ENCODE assay signal across 9 mouse cellular contexts in genomic region chr8:95135242-95135641, GRCm38 (mm10). TPM values are rescaled to one million over a fixed set of nuclear protein-coding genes. Genes with fewer than 3 reads are reported as not detected.
A peak's percentile ranks its signal among the peaks of the same experiment; 100 is the strongest.
DNase-seq lines count a peak whose midpoint lies in the region; ATAC-seq and TF ChIP-seq lines count a peak whose summit lies in the region.
"Had no signal": no experiment of that assay in that cellular context is flagged by ENCODE, and none has a peak within 500 bp of the region (broad histone marks: within the 10 kb centered on the region; RNA-seq: fewer than 3 reads in every experiment).

No protein-coding gene starts in this region.

- 61% methylated on average over 3 of the region's 3 CpGs for WGBS in heart, postnatal 0 days
- WGBS in lung, embryonic 14.5 days = 46% methylated on average over 3 of the region's 3 CpGs
- WGBS in midbrain, postnatal 0 days = 47% methylated on average over 3 of the region's 3 CpGs

- H3K4me1 ChIP-seq in heart, postnatal 0 days (ENCODE audit: control insufficient read depth, insufficient read depth) = peaks cover 16% of the 10 kb centered on the region
- peaks cover 7% of the 10 kb centered on the region; the same call in 1 of the 2 replicates for H3K4me1 ChIP-seq in lung, embryonic 14.5 days (ENCODE audit: insufficient read depth)
- H3K4me1 ChIP-seq in midbrain, postnatal 0 days (ENCODE audit: insufficient read depth, low read length) = peaks cover 9% of the 10 kb centered on the region; the same call in 1 of the 2 replicates

- H3K27ac ChIP-seq in heart, postnatal 0 days (ENCODE audit: low read depth) = no peak overlapping the region
- no peak overlapping the region for H3K27ac ChIP-seq in lung, embryonic 14.5 days (ENCODE audit: low read depth)
- no peak overlapping the region for H3K27ac ChIP-seq in midbrain, postnatal 0 days (ENCODE audit: low read depth, low read length)
- H3K27ac ChIP-seq: limb, embryonic 12.5 days had no signal

- no peak for DNase-seq in heart, postnatal 0 days (ENCODE audit: low spot score)
- no peak for DNase-seq in heart, adult 9 months (ENCODE audit: low spot score in 2 of 2)
- no peak for DNase-seq in lung, embryonic 14.5 days
- DNase-seq in lung, postnatal 14 days = no peak
- DNase-seq in adipocyte (ENCODE audit: low spot score) = peak; percentile 41
- peak; percentile 63 for DNase-seq in midbrain, postnatal 0 days (ENCODE audit: low spot score)
- DNase-seq in adrenal gland, adult (ENCODE audit: inconsistent age in 2 of 2, low spot score in 1 of 2) = no peak
- DNase-seq: kidney, adult 11 months had no signal

- peaks cover 45% of the 10 kb centered on the region for H3K36me3 ChIP-seq in heart, postnatal 0 days (replicated peaks; ENCODE audit: control insufficient read depth, insufficient read depth, low read length)
- peaks cover 13% of the 10 kb centered on the region; the same call in 1 of the 2 replicates for H3K36me3 ChIP-seq in lung, embryonic 14.5 days (ENCODE audit: insufficient read depth)
- H3K36me3 ChIP-seq in midbrain, postnatal 0 days (ENCODE audit: insufficient read depth, low read length) = peaks cover 21% of the 10 kb centered on the region

- H3K27me3 ChIP-seq in heart, postnatal 0 days (ENCODE audit: control insufficient read depth, insufficient read depth, low read length) = 0 out of 2 replicates have a peak, but pooled peaks cover 5% of the 10 kb centered on the region
- H3K27me3 ChIP-seq in lung, embryonic 14.5 days (ENCODE audit: insufficient read depth, low read length) = no peaks in the 10 kb centered on the region; the same call in 1 of the 2 replicates
- no peaks in the 10 kb centered on the region; the same call in 1 of the 2 replicates for H3K27me3 ChIP-seq in midbrain, postnatal 0 days (ENCODE audit: insufficient read depth, low read length)

- H3K4me2 ChIP-seq in heart, postnatal 0 days (ENCODE audit: low read depth, low read length) = no peak overlapping the region
- H3K4me2 ChIP-seq in lung, embryonic 14.5 days = no peak overlapping the region
- no peak overlapping the region for H3K4me2 ChIP-seq in midbrain, postnatal 0 days (ENCODE audit: low read depth, low read length, poor library complexity, severe bottlenecking)
- H3K4me2 ChIP-seq: limb, embryonic 12.5 days had no signal

- no peak overlapping the region for H3K4me3 ChIP-seq in heart, postnatal 0 days (ENCODE audit: low read depth, low read length)
- no peak overlapping the region for H3K4me3 ChIP-seq in lung, embryonic 14.5 days (ENCODE audit: low read depth, low read length)
- H3K4me3 ChIP-seq in midbrain, postnatal 0 days (ENCODE audit: low read depth, low read length) = no peak overlapping the region
- H3K4me3 ChIP-seq: limb, embryonic 12.5 days had no signal

- TF ChIP-seq CTCF in heart, postnatal 0 days (IDR thresholded peaks at IDR 0.05; ENCODE audit: low read depth) = peak; percentile 37
- peak; percentile 31; the same call in 1 of the 2 replicates for TF ChIP-seq CTCF in lung, embryonic 14.5 days (IDR thresholded peaks at IDR 0.05; ENCODE audit: low read depth)
- peak; percentile 65 for TF ChIP-seq CTCF in midbrain, postnatal 0 days (IDR thresholded peaks at IDR 0.05)

- H3K9me3 ChIP-seq in heart, postnatal 0 days (replicated peaks; ENCODE audit: control insufficient read depth, low read length) = no peaks in the 10 kb centered on the region
- no peaks in the 10 kb centered on the region for H3K9me3 ChIP-seq in lung, embryonic 14.5 days (ENCODE audit: low read depth, low read length)
- no peaks in the 10 kb centered on the region for H3K9me3 ChIP-seq in midbrain, postnatal 0 days (ENCODE audit: low read length)
- H3K9me3 ChIP-seq: limb, embryonic 12.5 days had no signal

- no peak overlapping the region for H3K9ac ChIP-seq in heart, postnatal 0 days (replicated peaks; ENCODE audit: low read depth, low read length)
- H3K9ac ChIP-seq in lung, embryonic 14.5 days = no peak overlapping the region
- H3K9ac ChIP-seq in midbrain, postnatal 0 days (replicated peaks; ENCODE audit: low read length, poor library complexity, severe bottlenecking) = no peak overlapping the region
- H3K9ac ChIP-seq: limb, embryonic 12.5 days had no signal

- no peak for ATAC-seq in heart, postnatal 0 days (ENCODE audit: insufficient read depth, low read depth)
- ATAC-seq in lung, embryonic 14.5 days (ENCODE audit: insufficient read depth) = no peak
- ATAC-seq in midbrain, postnatal 0 days (ENCODE audit: low FRiP score) = no peak

- TF ChIP-seq EP300 in heart, postnatal 0 days (IDR thresholded peaks at IDR 0.05; ENCODE audit: low read depth) = no peak

RNA-seq across cellular contexts. Expression of gene Katnb1, which starts 54.3 kb away (rescaled TPM):
- 10.7 and 20.5 TPM in 2 replicates for total RNA-seq in heart, postnatal 0 days (2014; rRNA removed; ENCODE audit: low replicate concordance)
- 8.2 and 10.2 TPM in 2 replicates for polyA plus RNA-seq in heart, postnatal 0 days (2015; fragmentation: Nextera tagmentation; extraction: Ambion mirVana)
- 19.4 and 23.1 TPM in 2 replicates for polyA plus RNA-seq in lung, embryonic 14.5 days (2014; fragmentation: Nextera tagmentation; extraction: Ambion mirVana)
- total RNA-seq in midbrain, postnatal 0 days (2014; rRNA removed) = 53.7 and 61.6 TPM in 2 replicates
- 52.5 and 56.7 TPM in 2 replicates for polyA plus RNA-seq in midbrain, postnatal 0 days (2015; fragmentation: Nextera tagmentation; extraction: Ambion mirVana)

Comparison
In these comparisons a context has a peak if more than half of its experiments do, and no peak if none do; other contexts are left out.
1. DNase-seq: peak in adipocyte (single experiment) and midbrain, postnatal 0 days (single experiment); none in heart, postnatal 0 days (single experiment), heart, adult 9 months (0 of 2), lung, embryonic 14.5 days (single experiment), lung, postnatal 14 days (single experiment) and adrenal gland, adult (0 of 2).
2. Peak in every context shown above with its lines, with median percentiles within 50 percentile points of each other: CTCF ChIP-seq.